Mouse (Mus musculus) adrenal gland, postnatal 4 days (tissue): ENCODE measurements around the gene Prss42. TPM values are rescaled to one million over a fixed set of nuclear protein-coding genes. Genes with fewer than 3 reads are reported as not detected.
"Not testable (repeated sequence)": the region's sequence is repeated elsewhere in the genome, so short reads cannot be mapped to it uniquely, and the experiment has no call there.

ENCODE experiments used
- DNase-seq, 2 experiments: peaks; one replicate each; pipeline ENCODE4 v3.0.0; 2021 to 2022; ENCODE audit warnings: low spot score in 2 of 2, mixed read lengths in 2 of 2
- total RNA-seq, 2 experiments: library from RNA; stranded (reverse); gene quantifications; 2 replicates each; pipeline ENCODE4 v1.2.3; 2021

Gene Prss42
- total RNA-seq, 2 experiments from 2014 or later = not detected

- DNase-seq = no peak
Observed at GRCm38 (mm10) chr9:110783611-110784010, 14.4 kb upstream of the Prss42 start.

GRCm38 (mm10) chr9:110788169-110788568 is 9.8 kb upstream of the Prss42 start:
- no peak for DNase-seq

- no peak for DNase-seq
Observed at GRCm38 (mm10) chr9:110790462-110790861, 7.5 kb upstream of the Prss42 start.

- DNase-seq = no peak
Observed at GRCm38 (mm10) chr9:110797013-110797412, 953 bp upstream of the Prss42 start.

GRCm38 (mm10) chr9:110800834-110801479 is 3.0 kb downstream of the Prss42 start:
- no peak for DNase-seq

GRCm38 (mm10) chr9:110803294-110803693 is 5.3 kb downstream of the Prss42 start:
- no peak for DNase-seq

- no peak for DNase-seq
Observed at GRCm38 (mm10) chr9:110810051-110810450, 12.1 kb downstream of the Prss42 start.

GRCm38 (mm10) chr9:110813789-110814188 is 15.8 kb downstream of the Prss42 start, which contains the start of gene Prss44:
Gene Prss44 (plus strand): TSS chr9:110813994.
- DNase-seq = no peak

GRCm38 (mm10) chr9:110820546-110820945 is 22.6 kb downstream of the Prss42 start:
- not testable (repeated sequence) for DNase-seq

GRCm38 (mm10) chr9:110821436-110821835 is 23.5 kb downstream of the Prss42 start:
- no peak for DNase-seq

GRCm38 (mm10) chr9:110825426-110825825 is 27.5 kb downstream of the Prss42 start:
- no peak for DNase-seq

- no peak for DNase-seq
Observed at GRCm38 (mm10) chr9:110825832-110826231, 27.9 kb downstream of the Prss42 start.

GRCm38 (mm10) chr9:110826390-110826789 is 28.4 kb downstream of the Prss42 start, which contains the start of gene Prss43:
Gene Prss43 (plus strand): TSS chr9:110826690.
- DNase-seq = no peak

- DNase-seq = no peak
Observed at GRCm38 (mm10) chr9:110833021-110833420, 35.1 kb downstream of the Prss42 start.

GRCm38 (mm10) chr9:110834411-110834810 is 36.4 kb downstream of the Prss42 start, which contains the start of gene Prss45:
Gene Prss45 (plus strand): TSS chr9:110834588.
- no peak for DNase-seq

- DNase-seq = no peak
Observed at GRCm38 (mm10) chr9:110834961-110835360, 37.0 kb downstream of the Prss42 start.

- DNase-seq = no peak
Observed at GRCm38 (mm10) chr9:110836112-110836511, 38.1 kb downstream of the Prss42 start.

- no peak for DNase-seq
Observed at GRCm38 (mm10) chr9:110840905-110841304, 42.9 kb downstream of the Prss42 start.

GRCm38 (mm10) chr9:110841438-110841837 is 43.5 kb downstream of the Prss42 start:
- DNase-seq = no peak

GRCm38 (mm10) chr9:110844206-110844605 is 46.2 kb downstream of the Prss42 start, which contains the start of gene Prss46:
Gene Prss46 (plus strand): TSS chr9:110844506.
- DNase-seq = no peak

GRCm38 (mm10) chr9:110849162-110849561 is 51.2 kb downstream of the Prss42 start:
- no peak for DNase-seq
